Mouse (Mus musculus) small intestine, adult 2 months (tissue): ENCODE measurements around the gene Cdca7l. TPM values are rescaled to one million over a fixed set of nuclear protein-coding genes. Genes with fewer than 3 reads are reported as not detected.

Experiments
- H3K27ac ChIP-seq: fragments of 200-500 bp; 2 replicates; pipeline ENCODE4 v1.5.1; 2012; ENCODE audit warnings: low read depth, low read length, control low read depth, inconsistent platforms; ENCODE audit not compliant: insufficient read depth
- H3K27me3 ChIP-seq: fragments of 200-500 bp; 2 replicates; pipeline ENCODE4 v1.6.1; 2012; ENCODE audit warnings: mild to moderate bottlenecking, moderate library complexity, low read length, inconsistent platforms; ENCODE audit not compliant: control insufficient read depth, insufficient read depth
- H3K36me3 ChIP-seq: fragments of 200-500 bp; 2 replicates; pipeline ENCODE4 v1.6.1; 2012; ENCODE audit warnings: mild to moderate bottlenecking, low read length, control low read depth, inconsistent platforms; ENCODE audit not compliant: control insufficient read depth, insufficient read depth
- H3K4me1 ChIP-seq: fragments of 200-500 bp; 2 replicates; pipeline ENCODE4 v1.6.1; 2012; ENCODE audit warnings: low read length, inconsistent platforms, mixed read lengths; ENCODE audit not compliant: control insufficient read depth, insufficient read depth, insufficient read length
- H3K4me3 ChIP-seq: fragments of 200-500 bp; 2 replicates; pipeline ENCODE4 v1.5.1; 2012; ENCODE audit warnings: low read depth, mild to moderate bottlenecking, control low read depth, inconsistent platforms, low read length, moderate library complexity
- CTCF ChIP-seq: fragments of 200-500 bp; IDR thresholded peaks from 2 replicates; pipeline ENCODE4 v1.5.1; 2012; ENCODE audit warnings: low read depth, mild to moderate bottlenecking, control low read depth, inconsistent platforms, low read length, moderate library complexity, mixed read lengths; ENCODE audit not compliant: insufficient replicate concordance, insufficient read length; ENCODE audit errors: extremely low read depth
- POLR2A ChIP-seq: fragments of 200-500 bp; IDR thresholded peaks from 2 replicates; pipeline ENCODE4 v1.6.1; 2012; ENCODE audit warnings: low read depth, mild to moderate bottlenecking, control low read depth, inconsistent platforms, low read length, moderate library complexity
- WGBS: fragments of 180-500 bp; shearing (Covaris S2); methylation state at CpG from one replicate; pipeline ENCODE4 v1.1.7; 2018; 5-methylcytosine and 5-hydroxymethylcytosine counted together
- polyA plus RNA-seq: library from polyadenylated mRNA; depleted of rRNA; stranded (reverse); fragments of >200 nt; gene quantifications from 2 replicates; pipeline ENCODE4 v1.2.3, GENCODE M21; 2012

The Cdca7l gene
- polyA plus RNA-seq, 1 experiment, result 2.1 TPM

DNA sequence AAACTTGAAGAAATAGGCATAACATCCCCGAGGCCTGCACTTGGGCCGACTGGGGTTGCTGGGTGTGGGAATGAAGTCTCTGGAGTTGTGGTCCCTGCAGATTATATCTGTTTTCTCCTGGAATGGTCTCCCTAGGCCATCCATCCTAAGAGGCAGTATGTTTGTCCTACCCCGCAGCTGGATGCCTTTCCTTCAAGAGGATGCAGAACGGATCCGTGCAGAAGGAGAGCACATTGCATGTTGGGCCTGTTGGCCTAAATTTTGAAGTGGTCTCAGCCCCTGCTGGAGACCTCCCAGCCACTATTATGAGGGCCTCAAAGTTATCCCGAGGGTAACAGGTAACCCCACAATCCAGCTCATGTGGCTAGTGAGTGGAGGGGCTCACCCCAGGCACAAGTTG, 44.5 kb downstream of the Cdca7l start:
- no peaks in the 10 kb centered on the region for H3K36me3 ChIP-seq
- H3K4me3 ChIP-seq, result no peak overlapping the region
- WGBS, result 94% methylated on average over 6 of the region's 6 CpGs

DNA sequence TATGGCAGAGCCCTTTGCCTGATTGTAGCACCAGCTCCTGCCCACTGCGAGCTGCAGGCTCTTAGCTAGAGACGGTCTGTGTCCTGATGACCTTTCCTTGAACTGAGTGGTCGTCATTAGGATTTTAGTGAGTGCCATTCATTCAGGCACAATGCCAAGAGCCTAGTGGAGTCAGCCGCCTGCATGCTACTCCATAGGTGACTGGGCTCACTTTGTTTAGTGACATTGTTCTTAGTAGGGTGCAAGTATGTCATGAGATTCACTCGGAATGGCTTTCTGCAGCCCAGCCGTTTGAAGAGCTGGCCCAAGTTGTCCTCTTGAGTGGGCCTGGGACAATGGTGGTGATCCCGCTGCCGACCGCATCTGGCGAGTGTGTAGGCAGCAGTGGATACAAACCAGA, 46.4 kb downstream of the Cdca7l start:
- Histone ChIP-seq H3K27ac (no peak overlapping the region), H3K4me3 (no peak overlapping the region), H3K27me3 (no peaks in the 10 kb centered on the region), H3K4me1 (no peaks in the 10 kb centered on the region), H3K36me3 (no peaks in the 10 kb centered on the region)
- TF ChIP-seq POLR2A, result no peak
- no peak for TF ChIP-seq CTCF
- 77% methylated on average over 10 of the region's 10 CpGs for WGBS

More for the DNA sequence above, 44.5 kb downstream of the Cdca7l start:
- no peak overlapping the region for H3K27ac ChIP-seq
- H3K27me3 ChIP-seq, result no peaks in the 10 kb centered on the region
- H3K4me1 ChIP-seq, result peaks cover 6% of the 10 kb centered on the region
- TF ChIP-seq POLR2A (no peak), CTCF (no peak)

DNA sequence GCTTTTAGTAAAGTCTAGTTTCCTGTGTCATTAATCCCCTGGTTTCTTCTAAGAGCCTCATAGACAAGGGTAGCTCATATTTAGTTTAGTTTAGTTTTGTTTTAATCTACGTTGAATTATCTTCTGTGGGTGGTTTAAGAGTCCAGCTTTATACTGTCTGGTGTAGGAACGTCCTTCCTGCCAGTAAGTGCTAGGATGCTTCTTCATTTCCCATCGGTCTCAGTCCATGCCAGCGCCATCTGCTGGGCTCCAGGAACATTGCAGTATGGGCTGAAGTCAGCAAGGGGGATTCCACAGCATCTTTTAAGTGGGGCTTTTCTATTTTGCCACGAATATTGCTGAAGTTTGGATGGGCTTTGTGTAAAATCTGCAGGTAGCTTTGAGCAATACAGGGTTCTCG, 49.2 kb downstream of the Cdca7l start:
- no peaks in the 10 kb centered on the region for H3K4me1 ChIP-seq
- no peak overlapping the region for H3K4me3 ChIP-seq
- TF ChIP-seq POLR2A (no peak), CTCF (peak; percentile 96; the same call in 1 of the 2 replicates)
- H3K27me3 ChIP-seq, result no peaks in the 10 kb centered on the region
- WGBS, result 21% methylated on average over 6 of the region's 6 CpGs
- H3K27ac ChIP-seq, result no peak overlapping the region
- no peaks in the 10 kb centered on the region for H3K36me3 ChIP-seq

DNA sequence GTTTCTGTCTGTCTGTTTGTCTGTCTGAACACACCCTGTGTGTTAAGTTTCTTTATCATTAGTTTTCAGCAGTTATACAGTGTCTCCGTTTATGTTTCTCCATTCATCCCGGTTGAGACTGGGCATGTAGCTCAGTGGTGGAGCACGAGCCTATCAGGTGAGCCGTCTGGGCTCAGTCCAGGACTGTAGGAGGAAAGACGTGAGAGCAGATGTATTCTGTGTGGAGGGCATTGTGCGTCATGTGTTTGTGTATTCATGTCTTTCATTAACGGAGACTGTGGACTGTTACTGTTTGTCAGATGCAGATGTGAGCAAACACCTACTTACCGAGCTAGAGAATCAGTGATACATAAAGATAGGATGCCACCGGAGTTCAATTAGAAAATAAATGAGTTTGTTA, 52.9 kb downstream of the Cdca7l start:
- no peak overlapping the region for H3K4me3 ChIP-seq
- no peak for TF ChIP-seq POLR2A
- no peak for TF ChIP-seq CTCF
- 69% methylated on average over 9 of the region's 9 CpGs for WGBS
- H3K27me3 ChIP-seq, result no peaks in the 10 kb centered on the region
- no peak overlapping the region for H3K27ac ChIP-seq
- no peaks in the 10 kb centered on the region for H3K4me1 ChIP-seq
- no peaks in the 10 kb centered on the region for H3K36me3 ChIP-seq

DNA sequence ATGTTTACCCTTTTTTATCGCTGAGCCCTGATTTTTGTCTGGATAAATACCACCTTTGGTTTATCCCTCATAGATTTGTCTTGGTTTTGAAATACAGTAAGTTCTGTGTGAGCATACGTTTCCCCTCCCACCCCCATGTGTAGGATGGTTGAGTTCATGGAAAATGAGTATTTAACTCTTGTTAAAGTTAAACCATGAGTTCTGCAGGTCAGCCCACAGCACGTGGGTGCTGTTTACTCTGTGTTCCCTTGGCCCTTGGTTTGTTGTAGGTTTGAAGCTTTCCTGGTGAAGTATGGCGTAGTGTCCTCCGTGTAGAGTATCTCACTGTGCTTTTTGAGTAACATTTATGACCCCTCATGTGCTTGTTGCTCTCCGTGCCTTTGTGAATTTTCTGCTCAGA, 53.8 kb downstream of the Cdca7l start:
- TF ChIP-seq CTCF (no peak), POLR2A (no peak)
- no peak overlapping the region for H3K27ac ChIP-seq
- H3K27me3 ChIP-seq, result no peaks in the 10 kb centered on the region
- no peaks in the 10 kb centered on the region for H3K4me1 ChIP-seq
- no peaks in the 10 kb centered on the region for H3K36me3 ChIP-seq
- WGBS, result 82% methylated on average over 6 of the region's 6 CpGs
- no peak overlapping the region for H3K4me3 ChIP-seq

DNA sequence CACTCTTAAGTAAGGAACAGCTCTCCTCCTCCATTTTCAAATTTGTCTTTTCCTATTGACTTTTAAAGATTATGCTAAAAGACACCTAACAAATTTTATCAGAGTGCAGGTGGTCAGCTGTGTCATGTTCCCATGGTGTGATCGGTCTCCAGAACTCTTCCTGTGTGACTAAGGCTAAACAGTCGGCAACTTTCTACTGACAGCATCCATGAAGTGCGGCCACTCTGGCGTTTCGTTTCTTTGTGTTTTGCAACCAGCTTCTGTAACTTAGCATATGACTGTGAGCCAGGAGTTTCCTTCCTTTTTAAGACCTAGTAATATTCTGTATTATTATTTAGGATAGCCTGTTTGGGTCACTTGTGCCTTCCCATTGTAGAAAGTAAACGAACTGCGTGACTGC, 56.8 kb downstream of the Cdca7l start:
- Histone ChIP-seq H3K36me3 (0 out of 2 replicates have a peak, but pooled peaks cover 1% of the 10 kb centered on the region), H3K4me3 (no peak overlapping the region), H3K27me3 (no peaks in the 10 kb centered on the region), H3K27ac (no peak overlapping the region), H3K4me1 (no peaks in the 10 kb centered on the region)
- no peak for TF ChIP-seq POLR2A
- TF ChIP-seq CTCF, result no peak
- WGBS, result 73% methylated on average over 7 of the region's 7 CpGs

DNA sequence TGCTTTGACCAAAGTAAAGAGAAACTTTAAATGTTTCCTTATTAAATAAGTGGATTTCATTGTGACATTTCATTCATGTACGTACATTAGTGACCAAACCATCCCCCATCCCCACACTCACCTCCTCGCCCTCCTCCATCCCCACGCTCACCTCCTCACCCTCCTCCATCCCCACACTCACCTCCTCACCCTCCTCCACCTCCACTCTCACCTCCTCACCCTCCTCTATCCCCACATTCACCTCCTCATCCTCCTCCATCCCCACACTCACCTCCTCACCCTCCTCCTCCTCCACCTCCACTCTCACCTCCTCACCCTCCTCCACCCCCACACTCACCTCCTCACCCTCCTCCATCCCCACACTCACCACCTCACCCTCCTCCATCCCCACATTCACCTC, 57.2 kb downstream of the Cdca7l start:
- no peak for TF ChIP-seq POLR2A
- no peak for TF ChIP-seq CTCF
- Histone ChIP-seq H3K4me3 (no peak overlapping the region), H3K36me3 (0 out of 2 replicates have a peak, but pooled peaks cover 1% of the 10 kb centered on the region), H3K27me3 (no peaks in the 10 kb centered on the region), H3K4me1 (no peaks in the 10 kb centered on the region), H3K27ac (no peak overlapping the region)
- 82% methylated on average over 3 of the region's 3 CpGs for WGBS
